Comparison of ENCODE assay signal across 18 mouse cellular contexts in genomic region chr9:87167001-87167830, GRCm38 (mm10). TPM values are rescaled to one million over a fixed set of nuclear protein-coding genes. Genes with fewer than 3 reads are reported as not detected.
A peak's percentile ranks its signal among the peaks of the same experiment; 100 is the strongest.
DNase-seq lines count a peak whose midpoint lies in the region; ATAC-seq lines count a peak whose summit lies in the region.
"Had no signal": no experiment of that assay in that cellular context is flagged by ENCODE, and none has a peak within 500 bp of the region (broad histone marks: within the 10 kb centered on the region; RNA-seq: fewer than 3 reads in every experiment).

No protein-coding gene starts in this region.

- H3K36me3 ChIP-seq in hindbrain, embryonic 11.5 days (ENCODE audit: control insufficient read depth, insufficient read depth, low read length): no peaks in the 10 kb centered on the region
- H3K36me3 ChIP-seq in hindbrain, embryonic 14.5 days (replicated peaks; ENCODE audit: control insufficient read depth, insufficient read depth): no peaks in the 10 kb centered on the region
- H3K36me3 ChIP-seq in neural tube, embryonic 15.5 days: no peaks in the 10 kb centered on the region
- H3K36me3 ChIP-seq: limb, embryonic 13.5 days had no signal

- 74% methylated on average over 9 of the region's 9 CpGs for WGBS in hindbrain, embryonic 11.5 days
- 64% methylated on average over 9 of the region's 9 CpGs for WGBS in hindbrain, embryonic 14.5 days
- WGBS in neural tube, embryonic 15.5 days: 67% methylated on average over 9 of the region's 9 CpGs

- peak; percentile 50; the same call in 1 of the 2 replicates for ATAC-seq in hindbrain, embryonic 11.5 days (ENCODE audit: low FRiP score)
- no peak for ATAC-seq in hindbrain, embryonic 14.5 days (ENCODE audit: low FRiP score)
- 0 out of 2 replicates have a peak, but pooled peaks have one; percentile 40 for ATAC-seq in neural tube, embryonic 15.5 days (ENCODE audit: low FRiP score)

- no peak for DNase-seq in hindbrain, embryonic 11.5 days (ENCODE audit: low spot score)
- no peak for DNase-seq in hindbrain, embryonic 14.5 days (ENCODE audit: low spot score)
- peak; percentile 17 for DNase-seq in right cerebral cortex, adult 18-20 months
- no peak for DNase-seq in right cerebral cortex, postnatal 4 days
- peak; percentile 54 for DNase-seq in brain, adult 2 months (ENCODE audit: low read depth, low spot score)
- no peak for DNase-seq in cerebellum, postnatal 14 days
- DNase-seq: cerebellum, postnatal 10 days; gastrocnemius, postnatal 25 days; kidney, adult 9 months; kidney, postnatal 36 days; layer of hippocampus, adult 9-11 months; retina, postnatal 1 day; spleen, adult 18-20 months; thymus, postnatal 14 days had no signal

- no peaks in the 10 kb centered on the region for H3K9me3 ChIP-seq in hindbrain, embryonic 11.5 days (ENCODE audit: control insufficient read depth, low read length)
- H3K9me3 ChIP-seq in hindbrain, embryonic 14.5 days (ENCODE audit: control insufficient read depth, low read length): no peaks in the 10 kb centered on the region
- H3K9me3 ChIP-seq in neural tube, embryonic 15.5 days (replicated peaks): no peaks in the 10 kb centered on the region
- H3K9me3 ChIP-seq: limb, embryonic 13.5 days had no signal

- no peak overlapping the region for H3K4me3 ChIP-seq in hindbrain, embryonic 11.5 days (ENCODE audit: low read depth, low read length)
- H3K4me3 ChIP-seq in hindbrain, embryonic 14.5 days (replicated peaks; ENCODE audit: low read length): no peak overlapping the region
- no peak overlapping the region for H3K4me3 ChIP-seq in neural tube, embryonic 15.5 days (replicated peaks)
- H3K4me3 ChIP-seq: limb, embryonic 13.5 days had no signal

- no peaks in the 10 kb centered on the region for H3K4me1 ChIP-seq in hindbrain, embryonic 11.5 days (replicated peaks; ENCODE audit: control insufficient read depth, insufficient read depth, low read length)
- no peaks in the 10 kb centered on the region for H3K4me1 ChIP-seq in hindbrain, embryonic 14.5 days (replicated peaks; ENCODE audit: control insufficient read depth, insufficient read depth, low read length)
- H3K4me1 ChIP-seq in neural tube, embryonic 15.5 days: 0 out of 2 replicates have a peak, but pooled peaks cover 4% of the 10 kb centered on the region
- H3K4me1 ChIP-seq: limb, embryonic 13.5 days had no signal

- H3K9ac ChIP-seq in hindbrain, embryonic 11.5 days (ENCODE audit: low read depth, low read length): no peak overlapping the region
- H3K9ac ChIP-seq in hindbrain, embryonic 14.5 days: no peak overlapping the region
- H3K9ac ChIP-seq in neural tube, embryonic 15.5 days (replicated peaks): no peak overlapping the region
- H3K9ac ChIP-seq: limb, embryonic 13.5 days; liver, embryonic 14.5 days had no signal

- H3K4me2 ChIP-seq in hindbrain, embryonic 11.5 days (replicated peaks; ENCODE audit: low read depth, low read length): no peak overlapping the region
- no peak overlapping the region for H3K4me2 ChIP-seq in hindbrain, embryonic 14.5 days (replicated peaks)
- no peak overlapping the region for H3K4me2 ChIP-seq in neural tube, embryonic 15.5 days
- H3K4me2 ChIP-seq: limb, embryonic 13.5 days had no signal

- no peaks in the 10 kb centered on the region for H3K27me3 ChIP-seq in hindbrain, embryonic 11.5 days (ENCODE audit: control insufficient read depth, insufficient read depth, low read length)
- H3K27me3 ChIP-seq in hindbrain, embryonic 14.5 days (ENCODE audit: control insufficient read depth, insufficient read depth, low read length): no peaks in the 10 kb centered on the region
- no peaks in the 10 kb centered on the region for H3K27me3 ChIP-seq in neural tube, embryonic 15.5 days (replicated peaks)
- H3K27me3 ChIP-seq: limb, embryonic 13.5 days had no signal

- H3K27ac ChIP-seq in hindbrain, embryonic 11.5 days (ENCODE audit: low read depth, low read length): no peak overlapping the region
- H3K27ac ChIP-seq in hindbrain, embryonic 14.5 days: no peak overlapping the region
- no peak overlapping the region for H3K27ac ChIP-seq in neural tube, embryonic 15.5 days (replicated peaks)
- H3K27ac ChIP-seq: limb, embryonic 13.5 days; liver, embryonic 14.5 days had no signal

RNA-seq across cellular contexts. Expression of gene Mrap2, which starts 23.1 kb away (rescaled TPM):
- 0.15 and 0.22 TPM in 2 replicates for polyA plus RNA-seq in hindbrain, embryonic 11.5 days (2014; fragmentation: Nextera tagmentation; extraction: Ambion mirVana)
- 2.1 and 2.4 TPM in 2 replicates for polyA plus RNA-seq in hindbrain, embryonic 14.5 days (2014; fragmentation: Nextera tagmentation; extraction: Ambion mirVana)
- polyA plus RNA-seq in neural tube, embryonic 15.5 days (2015; fragmentation: Nextera tagmentation; extraction: Ambion mirVana): 3.2 and 3.8 TPM in 2 replicates
- polyA plus RNA-seq: liver, embryonic 14.5 days; stomach, embryonic 14.5 days had no signal

Comparison
In these comparisons a context has a peak if more than half of its experiments do, and no peak if none do; other contexts are left out.
1. DNase-seq: peak in right cerebral cortex, adult 18-20 months (single experiment) and brain, adult 2 months (single experiment); none in hindbrain, embryonic 11.5 days (single experiment), hindbrain, embryonic 14.5 days (single experiment), right cerebral cortex, postnatal 4 days (single experiment) and cerebellum, postnatal 14 days (0 of 2).